Mouse (Mus musculus): ENCODE data around the gene Olfr960.

Gene Olfr960

DNA sequence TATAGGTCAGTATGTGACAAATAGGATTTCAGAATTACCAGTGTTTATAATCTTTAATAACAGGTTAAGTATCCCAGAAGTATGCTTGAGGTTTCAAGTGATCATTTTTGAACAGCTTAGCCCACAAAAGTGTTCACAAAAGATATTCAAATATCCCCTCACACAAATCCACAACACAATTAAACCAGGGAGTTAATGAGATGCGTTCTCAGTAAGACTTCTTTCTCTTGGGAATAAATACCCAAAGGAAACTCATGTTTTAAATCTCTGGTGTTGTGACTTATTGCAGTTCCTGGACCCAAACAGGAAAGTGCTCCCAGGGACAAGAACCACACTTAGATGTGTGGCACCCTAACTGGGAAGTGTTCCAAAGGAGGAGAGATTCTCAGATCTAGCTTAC lies at the start of gene Olfr960:
Gene Olfr960 (plus strand): TSS at position 301 of the 400 bp plus-strand sequence.
- no peak for DNase-seq (ENCODE audit: low read depth)

DNA sequence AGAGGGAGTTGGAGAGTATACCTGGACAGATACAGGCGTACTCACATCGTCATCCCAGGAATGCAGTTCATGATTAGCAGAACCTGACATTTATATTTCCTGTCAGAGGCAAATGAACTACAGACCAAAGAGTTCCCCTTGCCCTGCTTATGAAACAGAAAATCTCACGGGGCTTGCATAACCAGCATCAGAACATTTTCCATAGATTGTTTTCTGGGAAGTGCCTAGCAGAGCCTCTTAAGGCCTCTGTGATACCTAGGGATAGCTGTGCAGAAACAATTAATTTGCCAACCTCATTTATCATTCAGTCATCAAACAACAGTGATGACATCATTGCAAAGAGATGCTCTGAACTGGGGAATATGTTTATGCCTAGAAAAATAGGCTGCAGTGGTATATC lies 45.7 kb upstream of the Olfr960 start, which contains the start of gene Olfr959:
Gene Olfr959 (minus strand): TSS at position 101 of the 400 bp plus-strand sequence.
- DNase-seq (ENCODE audit: low read depth): no peak

DNA sequence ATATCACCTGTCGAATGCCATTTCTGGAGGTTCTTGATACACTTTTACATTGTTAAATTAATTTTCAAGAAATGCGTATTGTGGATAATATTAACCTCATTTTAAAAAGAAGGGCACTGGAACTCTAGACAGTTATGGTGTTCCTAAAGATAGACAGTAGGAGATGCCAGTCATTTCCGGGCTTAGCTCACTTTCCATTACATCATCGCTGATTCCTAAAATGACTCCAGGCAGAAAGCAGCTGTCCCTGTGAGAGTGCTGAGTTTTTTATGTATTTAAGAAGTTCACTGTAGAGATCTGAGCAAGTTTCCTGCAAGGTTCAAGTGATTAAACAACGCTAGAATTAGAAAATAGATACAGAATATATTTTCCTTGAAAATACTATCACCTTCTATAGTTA lies 44.1 kb upstream of the Olfr960 start:
- DNase-seq (ENCODE audit: low read depth): no peak

DNA sequence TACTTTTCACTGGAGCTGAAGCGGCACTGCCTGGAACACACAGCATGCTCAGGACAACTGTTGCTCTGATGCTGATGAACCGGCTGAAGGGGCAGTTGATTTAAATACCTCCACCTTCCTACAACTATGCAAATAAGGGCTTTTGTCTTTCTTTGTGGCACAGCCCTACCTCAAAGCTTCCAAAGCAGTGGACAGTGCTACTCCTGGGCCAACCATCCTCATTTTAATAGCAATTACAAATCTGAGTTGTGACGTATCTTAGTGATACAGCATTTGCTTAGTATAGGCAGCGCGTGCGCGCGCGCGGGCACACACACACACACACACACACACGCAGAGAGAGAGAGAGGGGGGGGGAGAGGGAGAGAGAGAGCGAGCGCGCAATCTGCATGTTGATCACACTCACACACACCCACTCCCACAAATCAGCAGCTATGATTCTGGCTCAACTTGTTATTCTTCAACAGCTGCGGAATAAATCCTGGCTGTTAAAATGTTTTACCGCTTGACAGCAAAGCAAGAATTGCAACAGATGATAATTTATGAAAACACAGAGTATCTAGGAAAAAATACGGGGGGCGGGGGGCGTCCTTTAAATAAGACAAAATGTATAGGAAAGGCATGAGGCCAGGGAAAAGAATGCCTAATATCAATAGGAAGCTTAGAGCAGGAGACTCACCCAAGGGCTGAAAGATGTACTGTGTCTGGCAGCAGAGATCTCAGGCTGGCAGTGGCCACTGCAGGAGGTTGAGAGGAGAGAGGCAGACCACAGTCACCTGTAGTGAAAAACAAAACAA lies 18.4 kb upstream of the Olfr960 start:
- DNase-seq (ENCODE audit: low read depth): no peak

DNA sequence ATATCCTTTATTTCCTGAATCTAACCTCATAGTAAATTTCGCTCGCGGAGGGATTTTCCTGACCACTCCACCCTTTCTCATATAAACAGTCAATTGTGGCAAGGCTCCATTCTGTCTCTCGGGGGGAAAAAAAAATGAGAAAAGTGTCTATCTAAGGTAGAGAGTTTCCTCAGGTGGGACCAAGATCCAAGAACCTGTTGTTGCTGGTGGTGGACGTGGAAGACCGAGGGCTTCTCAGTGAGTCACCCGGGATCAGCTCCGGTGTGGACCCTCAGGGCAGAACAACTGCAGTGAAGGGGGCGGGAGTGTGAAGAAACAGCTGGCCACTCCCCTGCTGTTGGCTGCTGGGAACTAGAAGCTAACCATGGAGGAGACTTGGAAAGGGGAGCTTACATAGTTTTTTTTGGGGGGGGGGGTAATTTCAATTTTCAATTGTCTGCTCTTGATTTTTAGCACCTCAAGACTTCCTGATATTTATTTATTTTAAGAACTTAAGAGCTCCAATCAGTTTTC lies 17.8 kb upstream of the Olfr960 start:
- no peak for DNase-seq (ENCODE audit: low read depth)

DNA sequence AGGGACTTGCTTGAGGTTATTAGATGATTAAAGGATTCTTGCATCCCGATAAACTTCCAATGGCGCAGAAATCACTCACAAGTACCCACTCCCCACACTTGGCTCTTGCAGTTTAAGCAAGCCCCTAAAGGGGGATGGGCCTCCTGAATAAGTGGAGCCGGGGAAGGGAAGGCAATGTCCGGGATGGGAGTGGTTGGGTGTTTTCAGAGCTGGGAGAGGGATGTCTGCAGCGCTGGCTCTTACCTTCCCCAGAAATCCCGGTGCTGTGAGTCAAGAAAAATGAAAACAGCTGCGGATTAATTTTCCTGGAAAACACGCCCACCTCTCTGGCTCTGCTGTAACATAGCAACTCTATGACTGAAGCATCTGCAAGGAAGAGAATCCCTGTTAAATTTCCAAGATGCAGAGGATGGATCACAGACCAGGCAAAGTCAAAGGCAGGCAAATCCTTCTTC lies 17.1 kb upstream of the Olfr960 start, which contains the start of gene AW551984:
Gene AW551984 (minus strand): TSS at position 405 of the 455 bp plus-strand sequence.
- DNase-seq (ENCODE audit: low read depth): no peak

DNA sequence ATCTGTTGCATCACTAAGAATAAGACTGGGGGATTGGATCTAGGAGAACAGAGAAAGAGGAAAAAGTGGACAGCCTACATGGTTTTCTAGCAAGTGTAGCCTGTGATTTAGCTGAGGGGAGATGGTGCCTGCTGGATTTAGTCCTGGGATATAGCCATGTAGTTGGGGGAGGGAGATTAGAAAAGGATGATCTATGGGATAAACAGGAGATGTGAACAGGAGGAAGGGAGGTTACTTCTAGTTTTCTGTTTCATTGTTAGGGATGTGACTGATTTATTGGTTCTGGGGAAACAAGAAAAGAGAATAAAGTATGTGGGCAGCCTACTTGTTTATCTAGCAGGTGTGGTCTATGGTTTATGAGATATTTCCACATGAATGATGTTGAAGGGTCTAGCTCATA lies 12.7 kb upstream of the Olfr960 start:
- DNase-seq (ENCODE audit: low read depth): no peak

DNA sequence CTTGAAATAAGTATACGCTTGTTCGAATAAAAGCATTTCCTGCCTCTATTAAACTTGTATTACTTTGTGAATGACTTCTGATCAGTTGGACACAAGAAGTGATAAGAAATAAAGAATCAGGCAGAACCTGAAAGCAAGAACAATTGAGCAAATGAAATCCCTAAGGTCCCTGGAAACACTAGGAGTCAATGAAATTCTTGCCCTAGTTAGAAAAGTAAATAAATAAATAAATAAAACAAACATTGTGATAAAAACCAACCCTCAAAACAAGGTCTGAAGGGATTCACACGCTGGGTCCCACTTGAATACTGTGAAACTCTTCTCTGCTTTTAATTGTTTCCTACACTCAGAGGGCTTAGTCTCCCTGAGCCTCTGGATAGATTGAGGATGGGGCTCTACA lies 10.8 kb upstream of the Olfr960 start, which contains the start of gene Olfr148:
Gene Olfr148 (plus strand): TSS at position 301 of the 400 bp plus-strand sequence.
- DNase-seq (ENCODE audit: low read depth): no peak

DNA sequence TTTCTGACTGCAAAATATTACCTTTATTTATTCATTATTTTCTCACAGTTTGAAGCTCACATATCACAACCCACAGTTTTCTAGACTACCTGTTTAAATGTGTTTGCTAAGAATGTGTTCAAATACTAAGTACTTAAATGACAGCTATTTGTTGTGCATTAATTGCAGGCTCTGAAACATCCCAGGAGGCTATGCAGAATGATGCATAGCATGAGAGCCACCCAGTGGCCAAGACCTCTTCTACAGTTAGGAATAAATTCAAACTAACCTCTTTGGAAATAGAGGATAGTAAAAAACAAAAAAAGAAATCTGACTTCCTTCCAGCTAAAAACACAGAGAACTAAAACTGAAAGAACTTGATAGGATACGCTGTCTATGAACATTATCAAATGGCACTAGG lies 9.2 kb upstream of the Olfr960 start:
- no peak for DNase-seq (ENCODE audit: low read depth)

DNA sequence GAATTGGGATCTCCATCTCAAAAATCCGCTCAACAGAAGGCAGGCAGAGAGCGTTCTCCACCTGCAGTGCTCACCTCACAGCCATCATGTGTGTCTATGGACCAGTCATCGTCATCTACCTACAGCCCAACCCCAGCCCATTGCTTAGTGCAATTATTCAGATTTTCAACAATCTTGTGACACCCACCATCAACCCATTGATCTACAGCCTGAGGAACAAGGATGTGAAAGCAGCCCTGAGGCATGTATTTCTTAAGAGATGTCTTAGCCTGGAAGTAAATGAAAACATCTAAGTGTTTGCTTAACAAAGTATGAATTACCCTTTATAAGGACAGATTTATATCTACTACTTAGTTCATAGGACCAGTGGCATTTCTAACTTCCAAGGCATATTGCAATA lies 2.6 kb downstream of the Olfr960 start:
- no peak for DNase-seq (ENCODE audit: low read depth)

DNA sequence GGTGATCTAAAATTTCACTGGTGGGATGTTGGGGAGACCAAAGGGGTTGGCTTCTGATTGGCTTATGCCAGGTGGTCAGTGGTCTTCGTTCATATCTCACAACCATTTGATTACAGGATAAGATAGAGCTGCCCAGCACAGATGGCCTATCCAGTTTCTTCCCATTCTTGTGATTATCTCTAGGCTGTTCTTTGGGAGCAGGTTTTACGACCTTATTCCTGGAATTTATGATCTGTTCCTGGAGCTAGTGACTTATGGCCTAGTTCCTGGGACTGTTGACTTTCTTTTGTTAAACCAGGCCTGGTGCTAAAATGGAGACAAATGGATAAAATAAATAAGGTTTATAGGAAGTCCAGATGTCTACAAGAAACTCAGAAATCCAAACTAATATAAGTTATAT lies 3.5 kb downstream of the Olfr960 start:
- no peak for DNase-seq (ENCODE audit: low read depth)

DNA sequence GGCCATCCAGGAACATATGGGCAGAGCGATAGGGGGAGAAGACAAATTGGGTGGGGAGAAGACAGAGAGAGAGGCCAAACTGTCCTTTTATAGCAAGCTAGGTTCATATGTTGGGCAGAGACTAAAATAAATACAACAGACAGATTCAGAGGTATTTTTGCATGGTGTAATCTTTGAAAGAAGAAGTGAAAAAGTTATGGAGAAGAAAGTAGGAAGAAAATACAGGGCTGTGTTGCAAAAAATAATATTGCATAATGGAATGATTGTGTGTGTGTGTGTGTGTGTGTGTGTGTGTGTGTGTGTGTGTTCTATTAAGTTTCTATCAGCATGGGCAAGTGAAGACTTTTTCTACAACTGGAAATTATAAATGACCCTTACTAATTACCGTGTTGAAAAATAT lies 7.9 kb downstream of the Olfr960 start:
- DNase-seq (ENCODE audit: low read depth): no peak

DNA sequence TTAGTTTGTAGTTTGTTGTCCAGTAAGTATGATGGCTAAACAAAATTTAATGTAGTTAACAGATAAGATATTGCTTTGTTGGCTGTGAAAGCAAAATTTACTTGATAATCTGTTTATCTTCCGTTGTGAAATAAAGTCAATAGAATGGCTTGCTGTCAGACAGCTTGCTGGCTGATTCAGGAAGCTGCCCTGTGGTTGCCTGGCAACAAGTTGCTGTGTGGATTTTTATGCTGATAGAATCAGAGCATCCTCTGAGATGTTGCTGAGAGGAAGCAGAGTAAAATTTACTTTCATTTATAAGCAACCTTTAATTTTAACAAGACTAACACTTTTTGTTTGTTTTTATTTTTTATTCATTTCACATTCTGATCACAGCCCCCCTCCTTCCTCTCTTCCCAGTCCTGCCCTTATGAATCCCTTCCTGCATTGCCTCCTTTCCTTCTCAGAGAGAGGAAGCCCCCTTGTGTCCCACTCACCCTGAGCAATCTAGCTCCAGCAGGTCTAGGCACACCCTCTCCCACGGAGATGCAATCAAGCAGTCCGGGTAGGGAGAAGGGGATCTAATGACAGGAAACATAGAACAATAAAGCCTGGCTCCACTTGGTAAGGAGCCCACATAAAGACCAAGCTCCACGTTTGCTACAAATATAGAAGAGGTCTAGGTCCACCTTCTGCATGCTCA lies 12.9 kb downstream of the Olfr960 start:
- no peak for DNase-seq (ENCODE audit: low read depth)

DNA sequence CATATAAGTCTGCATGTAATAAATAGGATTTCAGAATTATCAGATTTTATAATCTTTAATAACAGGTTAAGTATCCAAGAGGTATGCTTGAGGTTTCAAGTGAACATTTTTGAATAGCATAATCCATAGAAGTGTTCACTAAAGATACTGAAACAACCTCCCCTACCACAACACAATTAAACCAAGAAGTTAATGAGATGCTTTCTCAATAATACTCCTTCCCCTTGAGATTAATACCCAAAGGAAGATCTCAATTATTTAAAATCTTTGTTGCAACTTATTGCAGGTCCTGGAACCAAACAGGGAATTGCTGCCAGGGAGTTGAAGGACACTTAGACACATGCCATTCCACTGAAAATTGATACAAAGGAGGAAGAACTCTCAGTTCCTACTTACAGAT lies 23.6 kb downstream of the Olfr960 start, which contains the start of gene Olfr961:
Gene Olfr961 (plus strand): TSS at position 301 of the 400 bp plus-strand sequence.
- no peak for DNase-seq (ENCODE audit: low read depth)

DNA sequence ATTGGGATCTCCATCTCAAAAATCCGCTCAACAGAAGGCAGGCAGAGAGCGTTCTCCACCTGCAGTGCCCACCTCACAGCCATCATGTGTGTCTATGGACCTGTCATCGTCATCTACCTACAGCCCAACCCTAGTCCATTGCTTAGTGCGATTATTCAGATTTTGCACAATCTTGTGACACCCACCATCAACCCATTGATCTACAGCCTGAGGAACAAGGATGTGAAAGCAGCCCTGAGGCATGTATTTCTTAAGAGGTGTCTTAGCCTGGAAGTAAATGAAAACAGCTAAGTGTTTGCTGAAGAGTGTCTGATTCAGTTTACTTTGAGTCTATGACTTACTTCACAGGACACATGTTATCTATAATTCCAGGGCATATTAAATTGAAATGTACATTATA lies 26.2 kb downstream of the Olfr960 start:
- DNase-seq (ENCODE audit: low read depth): no peak

DNA sequence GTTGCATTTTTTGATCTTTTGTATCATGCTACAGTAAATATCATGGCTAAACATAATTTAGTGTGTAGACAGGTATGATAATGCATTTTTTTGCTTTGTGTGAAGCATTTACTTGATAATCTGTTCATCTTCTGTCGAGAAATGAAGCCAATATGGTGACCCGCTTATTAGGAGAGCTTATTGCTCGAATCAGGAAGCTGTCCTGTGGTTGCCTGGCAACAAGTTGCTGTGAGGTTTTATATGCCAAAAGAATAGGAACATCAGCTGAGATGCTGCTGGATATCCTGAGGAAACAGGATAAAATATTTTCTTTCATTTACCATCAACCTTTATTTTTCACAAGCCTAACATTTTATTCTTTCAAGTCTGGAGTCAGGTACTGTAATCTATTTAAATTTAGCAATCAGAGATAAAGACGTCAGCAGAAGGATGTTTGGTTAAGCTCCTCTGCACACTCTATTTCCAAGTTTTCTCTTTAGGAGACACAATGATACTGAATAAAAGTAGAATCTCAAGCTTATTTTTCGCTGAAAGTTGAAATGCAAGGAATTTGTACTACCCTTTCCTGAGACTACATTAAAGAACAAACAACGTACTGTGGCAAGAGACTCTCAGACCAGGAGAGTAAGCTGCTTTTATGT lies 33.7 kb downstream of the Olfr960 start:
- no peak for DNase-seq (ENCODE audit: low read depth)

DNA sequence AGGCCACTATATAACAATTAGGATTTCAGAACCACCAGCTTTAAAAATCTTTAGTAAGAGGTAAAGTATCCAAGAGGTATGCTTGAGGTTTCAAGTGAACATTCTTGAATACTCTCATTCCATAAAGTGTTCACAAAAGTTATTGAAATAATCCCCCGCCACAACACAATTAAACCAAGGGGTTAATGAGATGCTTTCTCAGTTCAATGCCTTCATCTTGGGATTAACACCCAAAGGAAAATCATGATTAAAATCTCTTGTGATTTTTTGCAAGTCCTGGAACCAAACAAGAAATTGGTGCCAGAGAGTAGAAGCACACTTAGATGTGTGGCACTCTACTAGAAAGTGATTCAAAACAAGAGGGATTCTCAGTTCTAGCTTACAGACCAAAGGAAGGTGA lies 45.7 kb downstream of the Olfr960 start, which contains the start of gene Olfr963:
Gene Olfr963 (plus strand): TSS at position 301 of the 400 bp plus-strand sequence.
- no peak for DNase-seq (ENCODE audit: low read depth)

DNA sequence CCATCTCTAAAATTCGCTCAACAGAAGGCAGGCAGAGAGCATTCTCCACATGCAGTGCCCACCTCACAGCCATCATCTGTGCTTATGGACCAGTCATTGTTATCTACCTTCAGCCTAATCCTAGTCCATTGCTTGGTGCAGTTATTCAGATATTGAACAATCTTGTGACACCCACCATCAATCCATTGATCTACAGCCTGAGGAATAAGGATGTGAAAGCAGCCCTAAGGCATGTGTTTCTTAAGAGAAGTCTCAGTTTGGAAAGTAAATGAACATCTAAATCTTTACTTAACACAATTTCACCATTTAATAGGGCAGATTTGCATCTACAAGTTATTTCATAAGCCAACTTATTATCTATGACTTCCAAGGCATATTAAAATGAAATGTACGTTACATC lies 48.5 kb downstream of the Olfr960 start:
- no peak for DNase-seq (ENCODE audit: low read depth)

Measured in c-Kit-positive CD71-negative TER-119-negative erythroid progenitor cells, embryonic 14.5 days (primary cell).